Mouse (Mus musculus) liver, postnatal 0 days (tissue): ENCODE measurements at regions not wholly inside any gene's neighbourhood (a gene's known extent, or its start where the extent isn't known, plus 50 kb on each side); places are given as distances from the start of the nearest gene placed in this dataset.

ENCODE experiments used
- CTCF ChIP-seq: sonication (generic); IDR thresholded peaks from 2 replicates; pipeline ENCODE4 v1.5.1; 2016; ENCODE audit warnings: antibody characterized with exemption, low read depth
- EP300 ChIP-seq: IDR thresholded peaks from 2 replicates; pipeline ENCODE4 v1.6.1; 2016; ENCODE audit warnings: antibody characterized with exemption, low read depth, mild to moderate bottlenecking

- TF ChIP-seq CTCF, result no peak
- TF ChIP-seq EP300, result no peak
Observed at GRCm38 (mm10) chr9:50013602-50014001, 214.9 kb upstream of the Ncam1 start.
